Mouse (Mus musculus): ENCODE results near the gene Mrpl11.

DNA sequence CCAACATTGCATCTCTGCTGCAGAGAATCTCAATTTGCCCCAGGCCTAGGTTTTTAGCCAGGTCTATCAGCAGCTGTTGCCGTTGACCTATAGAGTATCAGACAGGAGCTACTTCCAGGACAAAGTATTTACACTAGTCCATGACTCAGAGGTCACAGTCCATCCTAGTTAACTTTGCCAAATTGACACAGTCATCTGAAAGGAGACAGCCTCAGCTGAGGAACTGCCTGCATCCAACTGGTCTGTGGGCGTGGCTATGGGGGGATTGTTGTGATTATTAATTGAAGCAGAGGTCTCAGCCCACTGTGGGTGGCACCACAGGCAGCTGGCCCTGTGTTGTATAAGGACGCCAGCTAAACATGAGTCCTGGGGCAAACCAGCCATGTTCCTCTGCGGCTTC lies 43.0 kb downstream of the Mrpl11 start:
- TF ChIP-seq POLR2A (IDR thresholded peaks at IDR 0.05; ENCODE audit: low read depth, low read length) (no peak), CTCF (IDR thresholded peaks at IDR 0.05; ENCODE audit: borderline replicate concordance, insufficient read depth, low read length) (no peak)

Measured in embryonic fibroblast, embryonic 13.5 days (primary cell).